Mouse (Mus musculus): ENCODE results near the gene Tbl2. TPM values are rescaled to one million over a fixed set of nuclear protein-coding genes. Genes with fewer than 3 reads are reported as not detected.

The Tbl2 gene
- polyA plus RNA-seq, 2 experiments, result 5.5 to 10.2 TPM

DNA sequence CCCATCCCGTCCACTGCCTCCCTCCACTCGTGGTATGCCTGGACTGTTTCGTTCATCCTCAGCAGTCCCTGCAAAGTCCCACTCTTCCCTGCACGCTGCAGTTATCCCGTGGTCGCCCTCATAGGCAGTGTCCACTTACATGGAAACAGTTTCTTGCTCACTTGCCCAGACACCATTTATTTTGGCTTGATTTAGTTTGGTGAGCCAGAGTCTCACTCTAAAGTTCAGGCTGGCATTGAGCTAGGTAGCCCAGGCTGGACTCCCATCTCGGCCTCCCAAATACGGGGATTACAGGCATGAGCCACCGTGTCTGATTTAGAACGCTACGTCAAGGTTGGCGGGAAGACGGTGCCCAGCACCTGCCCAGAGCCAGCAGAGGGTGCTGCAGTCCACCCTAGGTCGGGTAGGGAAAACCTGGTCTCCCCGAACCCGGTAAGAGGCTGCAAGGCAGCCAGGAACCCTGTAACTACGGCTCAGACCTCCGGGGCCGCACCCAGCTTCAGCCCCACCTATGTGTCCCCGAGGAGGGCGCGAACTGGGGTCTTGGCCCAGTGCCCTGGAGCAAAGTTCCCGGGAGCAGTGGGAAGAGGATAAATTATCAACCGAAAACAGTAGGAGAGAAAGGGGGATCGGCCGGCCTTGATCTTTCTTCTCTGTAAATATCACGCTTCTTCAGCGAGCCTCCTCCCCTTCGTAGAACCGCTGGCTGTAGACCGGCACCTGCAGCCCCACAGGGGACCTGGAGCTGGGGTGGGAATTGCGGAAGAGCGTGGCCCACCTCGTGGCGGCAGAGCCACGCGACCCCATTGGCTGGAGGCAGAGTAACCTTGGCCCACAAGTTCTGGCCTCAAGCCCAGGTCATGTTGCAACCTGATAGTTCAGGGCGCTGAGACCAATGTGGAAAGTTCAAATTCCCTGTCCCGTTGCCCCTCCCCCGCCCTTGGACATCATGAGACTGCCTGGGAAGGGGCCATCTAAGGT lies 41.6 kb upstream of the Tbl2 start:
- Histone ChIP-seq H3K4me2 (ENCODE audit: low read depth) (peak overlapping the region; percentile 20), H3K27ac (no peak overlapping the region), H3K4me3 (ENCODE audit: insufficient read depth in 1 of 2, low read depth in 2 of 2, low read length in 2 of 2) (peak overlapping the region; percentile 49 to 51), H3K4me1 (replicated peaks; ENCODE audit: control insufficient read depth in 2 of 2, insufficient read depth in 2 of 2, low read length in 1 of 2) (no peaks in the 10 kb centered on the region), H3K9me3 (ENCODE audit: control insufficient read depth, low read length) (no peaks in the 10 kb centered on the region), H3K9ac (replicated peaks) (no peak overlapping the region), H3K36me3 (replicated peaks; ENCODE audit: control insufficient read depth, insufficient read depth, low read depth) (no peaks in the 10 kb centered on the region), H3K27me3 (ENCODE audit: control insufficient read depth, insufficient read depth, low read length) (peaks cover 28% of the 10 kb centered on the region)
- DNase-seq (ENCODE audit: low read depth in 3 of 3, low spot score in 3 of 3), result peak; percentile 28 to 46 (median 33)
- WGBS (ENCODE audit: insufficient replicate concordance), result 14% methylated on average over 40 of the region's 40 CpGs
- peak; percentile 63 for ATAC-seq (ENCODE audit: insufficient read depth)
- TF ChIP-seq CTCF (IDR thresholded peaks at IDR 0.05; ENCODE audit: low read depth), result peak; percentile 73
- no peak for TF ChIP-seq EP300 (IDR thresholded peaks at IDR 0.05; ENCODE audit: low read depth)

DNA sequence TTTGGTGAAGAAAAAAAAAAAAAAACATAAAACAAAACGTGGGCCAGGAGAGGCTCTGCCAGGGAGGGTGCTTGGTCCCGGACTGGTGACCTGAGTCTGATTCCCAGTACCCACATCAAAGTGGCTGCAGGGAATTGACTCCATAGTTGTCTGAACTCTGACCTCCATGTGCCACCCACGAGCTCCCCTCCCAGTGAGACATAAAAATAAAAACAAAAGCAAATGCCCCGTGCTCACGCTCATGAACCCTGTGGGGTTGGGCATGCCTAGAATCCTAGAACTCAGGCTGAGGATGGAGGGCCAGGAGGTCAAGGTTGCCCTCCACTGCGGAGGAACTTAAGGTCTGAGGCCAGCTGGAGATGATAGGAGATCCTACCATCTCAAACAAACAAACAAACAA lies 40.4 kb upstream of the Tbl2 start:
- Histone ChIP-seq H3K9me3 (ENCODE audit: control insufficient read depth, low read length) (no peaks in the 10 kb centered on the region), H3K4me2 (ENCODE audit: low read depth) (peak overlapping the region; percentile 39; the same call in 1 of the 2 replicates), H3K4me3 (ENCODE audit: insufficient read depth in 1 of 2, low read depth in 2 of 2, low read length in 2 of 2) (no peak overlapping the region), H3K27ac (no peak overlapping the region), H3K27me3 (ENCODE audit: control insufficient read depth, insufficient read depth, low read length) (peaks cover 28% of the 10 kb centered on the region), H3K4me1 (replicated peaks; ENCODE audit: control insufficient read depth in 2 of 2, insufficient read depth in 2 of 2, low read length in 1 of 2) (no peaks in the 10 kb centered on the region), H3K36me3 (replicated peaks; ENCODE audit: control insufficient read depth, insufficient read depth, low read depth) (no peaks in the 10 kb centered on the region), H3K9ac (replicated peaks) (no peak overlapping the region)
- 44% methylated on average over 6 of the region's 6 CpGs for WGBS (ENCODE audit: insufficient replicate concordance)
- DNase-seq (ENCODE audit: low read depth in 3 of 3, low spot score in 3 of 3), result no peak
- no peak for ATAC-seq (ENCODE audit: insufficient read depth)
- TF ChIP-seq CTCF (IDR thresholded peaks at IDR 0.05; ENCODE audit: low read depth) (no peak), EP300 (IDR thresholded peaks at IDR 0.05; ENCODE audit: low read depth) (no peak)

DNA sequence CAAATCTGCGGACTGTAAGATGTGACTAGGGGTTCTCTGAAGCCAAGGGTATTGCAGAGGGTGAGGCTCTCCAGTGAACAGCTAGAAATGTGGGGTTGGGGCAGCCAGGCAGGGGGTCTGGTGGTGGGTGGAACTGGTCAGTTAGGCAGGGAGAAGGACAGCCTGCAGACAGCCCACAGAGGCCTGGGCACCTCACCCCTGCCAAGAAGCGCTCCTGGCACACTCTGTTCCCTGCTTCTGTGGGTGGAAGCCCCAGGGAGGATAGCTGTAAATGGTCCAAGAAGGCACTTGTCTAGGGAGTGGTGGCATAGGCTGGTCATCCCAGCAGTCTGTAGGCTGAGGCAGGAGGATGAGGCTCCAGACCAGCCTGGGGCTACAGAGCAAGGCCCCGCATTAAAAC lies 40.0 kb upstream of the Tbl2 start:
- no peak for DNase-seq (ENCODE audit: low read depth in 3 of 3, low spot score in 3 of 3)
- Histone ChIP-seq H3K4me2 (ENCODE audit: low read depth) (no peak overlapping the region), H3K9me3 (ENCODE audit: control insufficient read depth, low read length) (no peaks in the 10 kb centered on the region), H3K4me1 (replicated peaks; ENCODE audit: control insufficient read depth in 2 of 2, insufficient read depth in 2 of 2, low read length in 1 of 2) (no peaks in the 10 kb centered on the region), H3K36me3 (replicated peaks; ENCODE audit: control insufficient read depth, insufficient read depth, low read depth) (no peaks in the 10 kb centered on the region), H3K27ac (no peak overlapping the region), H3K4me3 (ENCODE audit: insufficient read depth in 1 of 2, low read depth in 2 of 2, low read length in 2 of 2) (no peak overlapping the region), H3K9ac (replicated peaks) (no peak overlapping the region), H3K27me3 (ENCODE audit: control insufficient read depth, insufficient read depth, low read length) (peaks cover 28% of the 10 kb centered on the region)
- no peak for TF ChIP-seq EP300 (IDR thresholded peaks at IDR 0.05; ENCODE audit: low read depth)
- ATAC-seq (ENCODE audit: insufficient read depth), result no peak
- WGBS (ENCODE audit: insufficient replicate concordance), result 64% methylated on average over 3 of the region's 3 CpGs

DNA sequence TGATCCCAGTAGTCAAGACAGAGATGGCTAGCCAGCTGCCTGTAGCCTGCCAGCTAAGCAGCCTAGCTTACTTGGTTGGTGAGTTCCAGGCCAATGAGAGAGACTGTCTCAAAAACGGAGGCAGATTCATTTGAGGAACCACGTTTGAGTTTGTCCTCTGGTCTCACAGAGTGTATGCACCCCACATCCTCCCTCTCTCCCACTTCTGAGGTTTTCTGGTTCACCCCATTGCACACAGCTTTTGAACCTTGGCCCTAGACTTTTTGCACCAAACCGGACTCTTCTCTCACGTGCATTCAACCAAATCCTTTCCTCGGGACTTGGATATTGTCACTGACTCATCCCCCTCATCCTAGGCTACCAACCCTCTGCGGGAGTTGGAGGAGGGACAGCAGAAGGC lies 39.5 kb upstream of the Tbl2 start:
- H3K27ac ChIP-seq, result no peak overlapping the region
- WGBS (ENCODE audit: insufficient replicate concordance), result 40% methylated on average over 6 of the region's 6 CpGs
- ATAC-seq (ENCODE audit: insufficient read depth), result no peak

DNA sequence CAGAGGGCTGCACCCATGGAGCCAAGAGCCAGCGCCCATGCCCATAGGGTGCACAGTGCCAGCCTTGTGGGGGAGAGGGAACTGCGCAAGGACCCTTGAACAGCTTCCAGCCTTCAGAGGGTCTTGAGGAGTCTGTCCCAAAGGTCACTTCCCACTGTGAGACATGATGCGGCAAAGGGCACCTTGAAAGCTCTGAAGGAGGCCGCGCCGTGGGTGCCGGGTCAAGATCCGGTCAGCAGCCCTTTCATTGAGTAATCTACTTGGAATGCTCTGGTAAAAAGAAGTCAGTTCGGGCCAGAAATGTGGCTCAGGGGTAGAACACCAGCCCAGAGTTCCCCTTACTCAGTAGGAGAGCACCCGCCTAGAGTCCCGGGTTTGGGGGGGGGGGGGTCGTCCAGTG lies 35.7 kb upstream of the Tbl2 start:
- no peak for TF ChIP-seq EP300 (IDR thresholded peaks at IDR 0.05; ENCODE audit: low read depth)
- no peak for TF ChIP-seq CTCF (IDR thresholded peaks at IDR 0.05; ENCODE audit: low read depth)
- WGBS (ENCODE audit: insufficient replicate concordance), result 68% methylated on average over 12 of the region's 12 CpGs
- Histone ChIP-seq H3K9ac (replicated peaks) (no peak overlapping the region), H3K4me3 (ENCODE audit: insufficient read depth in 1 of 2, low read depth in 2 of 2, low read length in 2 of 2) (no peak overlapping the region), H3K27ac (no peak overlapping the region), H3K36me3 (replicated peaks; ENCODE audit: control insufficient read depth, insufficient read depth, low read depth) (no peaks in the 10 kb centered on the region), H3K4me1 (replicated peaks; ENCODE audit: control insufficient read depth in 2 of 2, insufficient read depth in 2 of 2, low read length in 1 of 2) (peaks cover 0 to 2% of the 10 kb centered on the region in 2 experiments; a peak in 1 of 4 replicates), H3K9me3 (ENCODE audit: control insufficient read depth, low read length) (no peaks in the 10 kb centered on the region), H3K27me3 (ENCODE audit: control insufficient read depth, insufficient read depth, low read length) (peaks cover under 1% of the 10 kb centered on the region), H3K4me2 (ENCODE audit: low read depth) (no peak overlapping the region)
- no peak for ATAC-seq (ENCODE audit: insufficient read depth)
- no peak for DNase-seq (ENCODE audit: low read depth in 3 of 3, low spot score in 3 of 3)

More for the DNA sequence above, 39.5 kb upstream of the Tbl2 start:
- Histone ChIP-seq H3K27me3 (ENCODE audit: control insufficient read depth, insufficient read depth, low read length) (peaks cover 28% of the 10 kb centered on the region), H3K9ac (replicated peaks) (no peak overlapping the region), H3K9me3 (ENCODE audit: control insufficient read depth, low read length) (no peaks in the 10 kb centered on the region), H3K4me2 (ENCODE audit: low read depth) (no peak overlapping the region), H3K36me3 (replicated peaks; ENCODE audit: control insufficient read depth, insufficient read depth, low read depth) (no peaks in the 10 kb centered on the region), H3K4me1 (replicated peaks; ENCODE audit: control insufficient read depth in 2 of 2, insufficient read depth in 2 of 2, low read length in 1 of 2) (no peaks in the 10 kb centered on the region; a peak in 1 of 4 replicates), H3K4me3 (ENCODE audit: insufficient read depth in 1 of 2, low read depth in 2 of 2, low read length in 2 of 2) (no peak overlapping the region)
- no peak for TF ChIP-seq CTCF (IDR thresholded peaks at IDR 0.05; ENCODE audit: low read depth)
- DNase-seq (ENCODE audit: low read depth in 3 of 3, low spot score in 3 of 3), result no peak

Data from liver, embryonic 14.5 days (tissue).